Mouse (Mus musculus): ENCODE results near the gene E2f7. TPM values are rescaled to one million over a fixed set of nuclear protein-coding genes. Genes with fewer than 3 reads are reported as not detected.
A peak's percentile ranks its signal among the peaks of the same experiment; 100 is the strongest.

E2f7 gene
- total and polyA plus RNA-seq, 3 experiments = 4.2 to 26.4 (median 16.2) TPM

DNA sequence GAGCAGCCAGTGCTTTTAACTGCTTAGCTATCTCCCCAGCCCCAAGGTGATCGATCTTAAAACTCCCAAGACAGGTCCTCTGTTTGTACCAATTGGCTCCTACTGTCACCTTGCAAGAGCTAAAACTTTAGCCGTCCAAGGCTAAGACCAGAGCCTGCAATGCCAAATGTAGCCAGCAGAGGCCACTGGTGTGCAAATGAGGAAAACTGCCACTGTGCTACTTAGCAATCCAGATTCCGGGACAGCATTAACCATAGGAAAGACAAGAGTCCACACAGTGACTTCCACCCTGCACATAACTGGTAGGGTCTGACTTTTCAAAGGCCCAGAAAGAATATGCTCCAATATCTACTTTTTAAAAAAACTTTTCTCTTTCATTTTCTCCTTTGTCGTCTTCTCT, 17.4 kb upstream of the E2f7 start:
- no peak overlapping the region for H3K27ac ChIP-seq (ENCODE audit: control insufficient read depth, low read depth, low read length)
- no peaks in the 10 kb centered on the region for H3K36me3 ChIP-seq (ENCODE audit: control insufficient read depth in 1 of 2, insufficient read depth in 2 of 2, low read length in 2 of 2)
- no peak overlapping the region for H3K9ac ChIP-seq (ENCODE audit: control insufficient read depth, low read depth, low read length, poor library complexity, severe bottlenecking)
- no peaks in the 10 kb centered on the region for H3K4me1 ChIP-seq (ENCODE audit: control insufficient read depth in 1 of 2, insufficient read depth in 2 of 2, low read length in 2 of 2)
- TF ChIP-seq SMC3 (IDR thresholded peaks at IDR 0.05; ENCODE audit: low read depth, low read length) = peak; percentile 62
- no peak for TF ChIP-seq TBP (IDR thresholded peaks at IDR 0.05; ENCODE audit: low read depth, low read length)
- TF ChIP-seq GATA1 (IDR thresholded peaks at IDR 0.05; ENCODE audit: low read depth, low read length) = no peak
- TF ChIP-seq CTCF (IDR thresholded peaks at IDR 0.05 in 2 of 3, conservative IDR thresholded peaks at IDR 0.05 in 1 of 3; ENCODE audit: control insufficient read depth in 1 of 3, insufficient read depth in 1 of 3, low read depth in 2 of 3, low read length in 3 of 3, poor library complexity in 1 of 3, severe bottlenecking in 1 of 3) = peak; percentile 75 to 95 (median 79)
- TF ChIP-seq RAD21 (IDR thresholded peaks at IDR 0.05; ENCODE audit: low read depth, low read length) = peak; percentile 52
- peak; percentile 38; the same call in 1 of the 2 replicates for TF ChIP-seq ZC3H11A (IDR thresholded peaks at IDR 0.05; ENCODE audit: low read depth, low read length)
- no peaks in the 10 kb centered on the region for H3K79me2 ChIP-seq (ENCODE audit: control insufficient read depth, insufficient read depth, low read length, poor library complexity)
- no peak overlapping the region for H3K4me3 ChIP-seq (ENCODE audit: control insufficient read depth in 1 of 2, insufficient read depth in 1 of 2, low read depth in 2 of 2, low read length in 2 of 2)
- H3K27me3 ChIP-seq (ENCODE audit: control insufficient read depth in 1 of 2, insufficient read depth in 2 of 2, low read length in 2 of 2) = no peaks in the 10 kb centered on the region; a peak in 1 of 4 replicates
- H3K9me3 ChIP-seq (replicated peaks; ENCODE audit: insufficient read depth, low read length) = no peaks in the 10 kb centered on the region
- peak; percentile 58 for DNase-seq (ENCODE audit: low read depth, low spot score)

DNA sequence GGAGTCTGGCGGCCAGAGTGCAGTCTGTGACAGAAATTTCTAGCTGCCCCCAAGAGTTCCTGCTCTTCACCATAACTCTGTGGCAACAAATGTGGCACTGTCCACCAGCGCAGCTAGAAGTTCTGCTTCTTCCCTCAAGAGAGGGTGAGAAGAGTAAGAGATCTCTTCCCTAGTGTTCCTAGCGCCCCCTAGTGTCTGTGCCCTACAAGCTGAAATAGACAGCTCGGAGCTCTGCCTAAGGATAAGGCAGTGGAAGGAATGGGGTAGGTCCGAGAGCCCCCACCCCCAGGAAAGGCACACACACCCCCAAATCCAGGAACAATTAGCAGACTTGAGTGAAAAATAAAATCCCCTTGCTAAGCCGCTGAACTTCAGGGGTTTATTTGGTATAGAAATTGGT, 11.9 kb upstream of the E2f7 start:
- H3K36me3 ChIP-seq (ENCODE audit: control insufficient read depth in 1 of 2, insufficient read depth in 2 of 2, low read length in 2 of 2) = no peaks in the 10 kb centered on the region
- H3K4me3 ChIP-seq (ENCODE audit: control insufficient read depth in 1 of 2, insufficient read depth in 1 of 2, low read depth in 2 of 2, low read length in 2 of 2) = no peak overlapping the region
- no peaks in the 10 kb centered on the region for H3K27me3 ChIP-seq (ENCODE audit: control insufficient read depth in 1 of 2, insufficient read depth in 2 of 2, low read length in 2 of 2)
- DNase-seq (ENCODE audit: low read depth, low spot score) = peak; percentile 81
- H3K4me1 ChIP-seq (ENCODE audit: control insufficient read depth in 1 of 2, insufficient read depth in 2 of 2, low read length in 2 of 2) = no peaks in the 10 kb centered on the region
- TF ChIP-seq CTCF (IDR thresholded peaks at IDR 0.05 in 2 of 3, conservative IDR thresholded peaks at IDR 0.05 in 1 of 3; ENCODE audit: control insufficient read depth in 1 of 3, insufficient read depth in 1 of 3, low read depth in 2 of 3, low read length in 3 of 3, poor library complexity in 1 of 3, severe bottlenecking in 1 of 3) = peak; percentile 72 to 82 (median 78)
- no peak for TF ChIP-seq CHD1 (IDR thresholded peaks at IDR 0.05; ENCODE audit: low read depth, low read length)
- no peak for TF ChIP-seq MYC (IDR thresholded peaks at IDR 0.05; ENCODE audit: low read depth, low read length)
- no peak for TF ChIP-seq MAFK (IDR thresholded peaks at IDR 0.05; ENCODE audit: borderline replicate concordance, low read depth, low read length)
- no peak for TF ChIP-seq CHD2 (IDR thresholded peaks at IDR 0.05; ENCODE audit: low read length)
- peak; percentile 48 for TF ChIP-seq RAD21 (IDR thresholded peaks at IDR 0.05; ENCODE audit: low read depth, low read length)
- no peak for TF ChIP-seq RCOR1 (IDR thresholded peaks at IDR 0.05; ENCODE audit: low read depth, low read length)
- 0 out of 2 replicates have a peak, but pooled peaks have one; percentile 11 for TF ChIP-seq ZC3H11A (IDR thresholded peaks at IDR 0.05; ENCODE audit: low read depth, low read length)
- TF ChIP-seq ZNF384 (IDR thresholded peaks at IDR 0.05; ENCODE audit: low read depth, low read length) = no peak
- peak; percentile 62 for TF ChIP-seq SMC3 (IDR thresholded peaks at IDR 0.05; ENCODE audit: low read depth, low read length)
- no peak for TF ChIP-seq BHLHE40 (IDR thresholded peaks at IDR 0.05; ENCODE audit: borderline replicate concordance, low read depth, low read length)
- no peak overlapping the region for H3K9ac ChIP-seq (ENCODE audit: control insufficient read depth, low read depth, low read length, poor library complexity, severe bottlenecking)
- no peak overlapping the region for H3K27ac ChIP-seq (ENCODE audit: control insufficient read depth, low read depth, low read length)
- no peaks in the 10 kb centered on the region for H3K9me3 ChIP-seq (replicated peaks; ENCODE audit: insufficient read depth, low read length)
- no peaks in the 10 kb centered on the region for H3K79me2 ChIP-seq (ENCODE audit: control insufficient read depth, insufficient read depth, low read length, poor library complexity)

DNA sequence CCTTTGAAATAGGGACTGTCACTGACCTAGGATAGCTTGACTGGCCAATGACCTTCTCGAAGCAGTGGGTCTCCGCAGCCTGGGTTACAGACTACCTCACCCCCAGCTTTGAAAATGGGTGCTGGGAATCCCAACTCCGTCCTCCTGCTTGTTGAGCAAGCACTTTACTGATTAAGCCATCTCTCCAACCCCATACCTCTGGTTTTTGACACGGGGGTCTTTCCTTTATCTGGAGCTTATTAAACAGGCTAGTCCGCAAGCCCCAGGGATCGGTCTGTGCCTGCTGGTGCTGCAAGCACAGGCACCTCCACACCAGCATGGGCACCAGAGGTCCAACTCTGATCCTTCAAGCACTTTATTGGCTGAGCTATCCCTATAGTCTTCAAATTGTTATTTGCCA, 1.5 kb upstream of the E2f7 start:
- peaks cover 1 to 5% of the 10 kb centered on the region in 2 experiments; a peak in 1 of 4 replicates for H3K36me3 ChIP-seq (ENCODE audit: control insufficient read depth in 1 of 2, insufficient read depth in 2 of 2, low read length in 2 of 2)
- H3K27ac ChIP-seq (ENCODE audit: control insufficient read depth, low read depth, low read length) = no peak overlapping the region
- peaks cover 6% of the 10 kb centered on the region; the same call in 1 of the 2 replicates for H3K79me2 ChIP-seq (ENCODE audit: control insufficient read depth, insufficient read depth, low read length, poor library complexity)
- no peak for DNase-seq (ENCODE audit: low read depth, low spot score)
- TF ChIP-seq MYC (IDR thresholded peaks at IDR 0.05; ENCODE audit: low read depth, low read length) = no peak
- TF ChIP-seq E2F4 (IDR thresholded peaks at IDR 0.05; ENCODE audit: borderline replicate concordance, low read depth, low read length) = no peak
- TF ChIP-seq CHD1 (IDR thresholded peaks at IDR 0.05; ENCODE audit: low read depth, low read length) = no peak
- no peak for TF ChIP-seq ETS1 (IDR thresholded peaks at IDR 0.05; ENCODE audit: low read depth, low read length)
- TF ChIP-seq ZNF384 (IDR thresholded peaks at IDR 0.05; ENCODE audit: low read depth, low read length) = no peak
- no peak for TF ChIP-seq BHLHE40 (IDR thresholded peaks at IDR 0.05; ENCODE audit: borderline replicate concordance, low read depth, low read length)
- TF ChIP-seq MAFK (IDR thresholded peaks at IDR 0.05; ENCODE audit: borderline replicate concordance, low read depth, low read length) = no peak
- no peak for TF ChIP-seq CHD2 (IDR thresholded peaks at IDR 0.05; ENCODE audit: low read length)
- TF ChIP-seq POLR2AphosphoS5 (IDR thresholded peaks at IDR 0.05; ENCODE audit: borderline replicate concordance, low read depth, low read length) = no peak
- TF ChIP-seq NRF1 (IDR thresholded peaks at IDR 0.05; ENCODE audit: insufficient read depth, low read depth, low read length, poor library complexity, severe bottlenecking) = no peak
- TF ChIP-seq KAT2A (conservative IDR thresholded peaks at IDR 0.05; ENCODE audit: low read depth, low read length) = no peak
- H3K9ac ChIP-seq (ENCODE audit: control insufficient read depth, low read depth, low read length, poor library complexity, severe bottlenecking) = no peak overlapping the region
- H3K9me3 ChIP-seq (replicated peaks; ENCODE audit: insufficient read depth, low read length) = no peaks in the 10 kb centered on the region
- no peak overlapping the region for H3K4me3 ChIP-seq (ENCODE audit: control insufficient read depth in 1 of 2, insufficient read depth in 1 of 2, low read depth in 2 of 2, low read length in 2 of 2)
- H3K4me1 ChIP-seq (ENCODE audit: control insufficient read depth in 1 of 2, insufficient read depth in 2 of 2, low read length in 2 of 2) = peaks cover 6 to 7% of the 10 kb centered on the region in 2 experiments; a peak in 3 of 4 replicates
- H3K27me3 ChIP-seq (ENCODE audit: control insufficient read depth in 1 of 2, insufficient read depth in 2 of 2, low read length in 2 of 2) = peaks cover 5 to 14% of the 10 kb centered on the region in 2 experiments
